12 mouse cellular contexts compared by ENCODE assay signal in the genomic region with DNA sequence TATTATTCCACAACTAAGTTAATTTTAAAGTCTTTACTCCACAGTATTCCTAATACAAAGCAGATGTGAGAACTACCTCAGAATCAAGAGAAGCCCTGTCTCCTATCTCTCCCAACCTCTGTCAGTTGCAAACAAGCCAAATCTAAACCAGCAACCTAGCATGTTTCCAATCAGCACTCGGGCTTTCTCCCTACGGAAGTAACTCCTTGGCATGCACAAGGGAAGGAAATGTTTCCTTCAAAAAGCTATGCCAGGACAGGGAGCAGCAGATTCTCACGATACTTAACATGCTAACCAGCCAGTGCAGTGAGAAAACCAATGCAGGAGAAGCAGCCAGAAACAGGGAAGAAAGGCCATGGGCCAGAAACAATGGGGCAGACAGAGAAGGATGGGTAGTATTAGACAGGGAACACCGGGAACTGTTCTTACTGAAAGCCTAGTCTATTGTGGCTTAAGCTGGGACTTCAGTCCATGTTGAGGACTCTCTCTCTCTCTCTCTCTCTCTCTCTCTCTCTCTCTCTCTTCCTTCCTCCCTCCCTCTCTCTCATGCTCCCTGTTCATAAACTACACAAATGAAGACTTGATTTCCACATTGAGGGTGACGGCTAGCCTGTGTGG.
DNase-seq lines count a peak whose midpoint lies in the region; ATAC-seq lines count a peak whose summit lies in the region.
"Had no signal": no experiment of that assay in that cellular context is flagged by ENCODE, and none has a peak within 500 bp of the region (broad histone marks: within the 10 kb centered on the region; RNA-seq: fewer than 3 reads in every experiment).

No protein-coding gene starts in this region.

- H3K4me3 ChIP-seq in forebrain, embryonic 12.5 days (replicated peaks) = no peak overlapping the region
- no peak overlapping the region for H3K4me3 ChIP-seq in limb, embryonic 11.5 days (ENCODE audit: low read depth, low read length)
- no peak overlapping the region for H3K4me3 ChIP-seq in neural tube, embryonic 14.5 days (ENCODE audit: low read depth, low read length)
- H3K4me3 ChIP-seq: liver, embryonic 15.5 days had no signal

- no peak for ATAC-seq in forebrain, embryonic 12.5 days (ENCODE audit: low FRiP score)
- no peak for ATAC-seq in limb, embryonic 11.5 days (ENCODE audit: insufficient number of reproducible peaks, low FRiP score, low TSS enrichment, low read depth)
- ATAC-seq in neural tube, embryonic 14.5 days (ENCODE audit: low read depth) = no peak

- H3K36me3 ChIP-seq in forebrain, embryonic 12.5 days (replicated peaks) = no peaks in the 10 kb centered on the region
- no peaks in the 10 kb centered on the region for H3K36me3 ChIP-seq in limb, embryonic 11.5 days (ENCODE audit: control insufficient read depth, insufficient read depth, low read length)
- no peaks in the 10 kb centered on the region for H3K36me3 ChIP-seq in neural tube, embryonic 14.5 days (ENCODE audit: control insufficient read depth, insufficient read depth, low read length)
- H3K36me3 ChIP-seq: liver, embryonic 15.5 days had no signal

- no peak overlapping the region for H3K9ac ChIP-seq in forebrain, embryonic 12.5 days
- no peak overlapping the region for H3K9ac ChIP-seq in limb, embryonic 11.5 days (ENCODE audit: low read length)
- H3K9ac ChIP-seq in neural tube, embryonic 14.5 days (replicated peaks; ENCODE audit: low read depth, low read length) = no peak overlapping the region
- H3K9ac ChIP-seq: liver, embryonic 15.5 days had no signal

- 61% methylated on average over 5 of the region's 5 CpGs for WGBS in forebrain, embryonic 12.5 days
- WGBS in limb, embryonic 11.5 days = 38% methylated on average over 5 of the region's 5 CpGs
- 59% methylated on average over 5 of the region's 5 CpGs for WGBS in neural tube, embryonic 14.5 days

- H3K27me3 ChIP-seq in forebrain, embryonic 12.5 days = no peaks in the 10 kb centered on the region
- H3K27me3 ChIP-seq in limb, embryonic 11.5 days (ENCODE audit: control insufficient read depth, insufficient read depth, low read length) = no peaks in the 10 kb centered on the region
- H3K27me3 ChIP-seq in neural tube, embryonic 14.5 days (ENCODE audit: control insufficient read depth, insufficient read depth, low read length) = no peaks in the 10 kb centered on the region
- H3K27me3 ChIP-seq: liver, embryonic 15.5 days had no signal

- peak overlapping the region; percentile 65; the same call in 1 of the 2 replicates for H3K27ac ChIP-seq in forebrain, embryonic 12.5 days
- H3K27ac ChIP-seq in limb, embryonic 11.5 days (replicated peaks; ENCODE audit: low read depth, low read length) = no peak overlapping the region
- peak overlapping the region; percentile 44; the same call in 1 of the 2 replicates for H3K27ac ChIP-seq in neural tube, embryonic 14.5 days (ENCODE audit: low read depth, low read length)
- H3K27ac ChIP-seq: liver, embryonic 15.5 days had no signal

- no peaks in the 10 kb centered on the region for H3K9me3 ChIP-seq in forebrain, embryonic 12.5 days
- H3K9me3 ChIP-seq in limb, embryonic 11.5 days (ENCODE audit: control insufficient read depth, low read length) = no peaks in the 10 kb centered on the region
- no peaks in the 10 kb centered on the region for H3K9me3 ChIP-seq in neural tube, embryonic 14.5 days (ENCODE audit: control insufficient read depth, low read length)
- H3K9me3 ChIP-seq: liver, embryonic 15.5 days had no signal

- intact Hi-C loops in heart, postnatal 14 days (cut with DNase I) = no loop called here

- no peak overlapping the region for H3K4me2 ChIP-seq in forebrain, embryonic 12.5 days
- H3K4me2 ChIP-seq in limb, embryonic 11.5 days (ENCODE audit: low read depth, severe bottlenecking) = no peak overlapping the region
- no peak overlapping the region for H3K4me2 ChIP-seq in neural tube, embryonic 14.5 days (ENCODE audit: low read depth, low read length)
- H3K4me2 ChIP-seq: liver, embryonic 15.5 days had no signal

- DNase-seq in heart, adult 18-20 months = peak; percentile 6 to 7
- no peak for DNase-seq in heart, postnatal 14 days
- peak; percentile 22 for DNase-seq in limb, embryonic 11.5 days (ENCODE audit: low spot score)
- DNase-seq in layer of hippocampus, adult 9-11 months = no peak
- no peak for DNase-seq in spleen, adult 12 weeks (ENCODE audit: low spot score)
- DNase-seq in kidney, postnatal 4 days = no peak
- DNase-seq: B cell, adult 2 months; cerebellum, adult 9-11 months; kidney, adult 9 months had no signal

- H3K4me1 ChIP-seq in forebrain, embryonic 12.5 days = peaks cover 17% of the 10 kb centered on the region
- H3K4me1 ChIP-seq in limb, embryonic 11.5 days (ENCODE audit: control insufficient read depth, insufficient read depth, low read length) = peaks cover 2% of the 10 kb centered on the region; the same call in 1 of the 2 replicates
- H3K4me1 ChIP-seq in neural tube, embryonic 14.5 days (ENCODE audit: control insufficient read depth, insufficient read depth, low read length) = no peaks in the 10 kb centered on the region
- H3K4me1 ChIP-seq: liver, embryonic 15.5 days had no signal

Comparison
In these comparisons a context has a peak if more than half of its experiments do, and no peak if none do; other contexts are left out.
1. DNase-seq: peak in heart, adult 18-20 months (2 of 2) and limb, embryonic 11.5 days (single experiment); none in heart, postnatal 14 days (0 of 2), layer of hippocampus, adult 9-11 months (single experiment), spleen, adult 12 weeks (single experiment) and kidney, postnatal 4 days (0 of 2).